Mouse (Mus musculus): ENCODE results near the gene Pan3. TPM values are rescaled to one million over a fixed set of nuclear protein-coding genes. Genes with fewer than 3 reads are reported as not detected.

Gene Pan3
- polyA plus RNA-seq, 1 experiment from 2014 or later = 84.1 TPM

GRCm38 (mm10) chr5:147459821-147460567 lies 30.0 kb downstream of the Pan3 start:
- no peak for TF ChIP-seq CTCF (IDR thresholded peaks at IDR 0.05; ENCODE audit: low read depth)
- Histone ChIP-seq H3K4me3 (ENCODE audit: low read depth, low read length) (no peak overlapping the region), H3K27ac (ENCODE audit: low read depth) (peak overlapping the region; percentile 63), H3K9ac (no peak overlapping the region), H3K27me3 (ENCODE audit: insufficient read depth, low read length) (no peaks in the 10 kb centered on the region), H3K4me1 (ENCODE audit: insufficient read depth) (no peaks in the 10 kb centered on the region), H3K36me3 (ENCODE audit: insufficient read depth) (peaks cover 18% of the 10 kb centered on the region; the same call in 1 of the 2 replicates), H3K4me2 (no peak overlapping the region), H3K9me3 (ENCODE audit: low read depth, low read length) (no peaks in the 10 kb centered on the region)
- ATAC-seq (ENCODE audit: insufficient read depth) (peak; percentile 91), DNase-seq (peak; percentile 52)
- WGBS = 46% methylated on average over 4 of the region's 4 CpGs

- Histone ChIP-seq H3K36me3 (ENCODE audit: insufficient read depth) (peaks cover 14% of the 10 kb centered on the region; the same call in 1 of the 2 replicates), H3K27me3 (ENCODE audit: insufficient read depth, low read length) (no peaks in the 10 kb centered on the region), H3K4me2 (no peak overlapping the region), H3K27ac (ENCODE audit: low read depth) (no peak overlapping the region), H3K9me3 (ENCODE audit: low read depth, low read length) (no peaks in the 10 kb centered on the region), H3K4me3 (ENCODE audit: low read depth, low read length) (no peak overlapping the region), H3K9ac (no peak overlapping the region), H3K4me1 (ENCODE audit: insufficient read depth) (no peaks in the 10 kb centered on the region)
- no peak for DNase-seq
- ATAC-seq (ENCODE audit: insufficient read depth) = no peak
- 57% methylated on average over 3 of the region's 3 CpGs for WGBS
- TF ChIP-seq CTCF (IDR thresholded peaks at IDR 0.05; ENCODE audit: low read depth) = no peak
These were observed 33.3 kb downstream of the Pan3 start for GRCm38 (mm10) chr5:147463251-147463650.

- Histone ChIP-seq H3K4me2 (no peak overlapping the region), H3K4me1 (ENCODE audit: insufficient read depth) (no peaks in the 10 kb centered on the region), H3K36me3 (ENCODE audit: insufficient read depth) (peaks cover 14% of the 10 kb centered on the region; the same call in 1 of the 2 replicates), H3K27me3 (ENCODE audit: insufficient read depth, low read length) (no peaks in the 10 kb centered on the region), H3K4me3 (ENCODE audit: low read depth, low read length) (no peak overlapping the region), H3K9ac (no peak overlapping the region), H3K9me3 (ENCODE audit: low read depth, low read length) (no peaks in the 10 kb centered on the region), H3K27ac (ENCODE audit: low read depth) (no peak overlapping the region)
- DNase-seq (no peak), ATAC-seq (ENCODE audit: insufficient read depth) (no peak)
- no peak for TF ChIP-seq CTCF (IDR thresholded peaks at IDR 0.05; ENCODE audit: low read depth)
These were observed 36.4 kb downstream of the Pan3 start for GRCm38 (mm10) chr5:147466361-147466760.

GRCm38 (mm10) chr5:147471163-147471562 lies 41.2 kb downstream of the Pan3 start:
- H3K27me3 ChIP-seq (ENCODE audit: insufficient read depth, low read length) = no peaks in the 10 kb centered on the region
- no peaks in the 10 kb centered on the region for H3K9me3 ChIP-seq (ENCODE audit: low read depth, low read length)
- DNase-seq (no peak), ATAC-seq (ENCODE audit: insufficient read depth) (no peak)
- no peaks in the 10 kb centered on the region for H3K4me1 ChIP-seq (ENCODE audit: insufficient read depth)
- no peak overlapping the region for H3K9ac ChIP-seq
- no peak for TF ChIP-seq CTCF (IDR thresholded peaks at IDR 0.05; ENCODE audit: low read depth)
- H3K36me3 ChIP-seq (ENCODE audit: insufficient read depth) = peaks cover 9% of the 10 kb centered on the region; the same call in 1 of the 2 replicates
- no peak overlapping the region for H3K4me2 ChIP-seq
- no peak overlapping the region for H3K4me3 ChIP-seq (ENCODE audit: low read depth, low read length)
- H3K27ac ChIP-seq (ENCODE audit: low read depth) = no peak overlapping the region
- WGBS = 91% methylated on average over 5 of the region's 5 CpGs

GRCm38 (mm10) chr5:147473071-147473470 lies 43.1 kb downstream of the Pan3 start:
- 86% methylated on average over 6 of the region's 6 CpGs for WGBS
- Histone ChIP-seq H3K9me3 (ENCODE audit: low read depth, low read length) (no peaks in the 10 kb centered on the region), H3K36me3 (ENCODE audit: insufficient read depth) (no peaks in the 10 kb centered on the region), H3K9ac (no peak overlapping the region), H3K4me1 (ENCODE audit: insufficient read depth) (no peaks in the 10 kb centered on the region), H3K4me2 (no peak overlapping the region), H3K4me3 (ENCODE audit: low read depth, low read length) (no peak overlapping the region), H3K27me3 (ENCODE audit: insufficient read depth, low read length) (no peaks in the 10 kb centered on the region), H3K27ac (ENCODE audit: low read depth) (no peak overlapping the region)
- DNase-seq = no peak
- no peak for ATAC-seq (ENCODE audit: insufficient read depth)
- TF ChIP-seq CTCF (IDR thresholded peaks at IDR 0.05; ENCODE audit: low read depth) = no peak

GRCm38 (mm10) chr5:147473856-147474255 lies 43.9 kb downstream of the Pan3 start:
- Histone ChIP-seq H3K9me3 (ENCODE audit: low read depth, low read length) (no peaks in the 10 kb centered on the region), H3K9ac (no peak overlapping the region), H3K4me3 (ENCODE audit: low read depth, low read length) (no peak overlapping the region), H3K4me1 (ENCODE audit: insufficient read depth) (no peaks in the 10 kb centered on the region), H3K27ac (ENCODE audit: low read depth) (no peak overlapping the region), H3K27me3 (ENCODE audit: insufficient read depth, low read length) (no peaks in the 10 kb centered on the region), H3K36me3 (ENCODE audit: insufficient read depth) (no peaks in the 10 kb centered on the region), H3K4me2 (no peak overlapping the region)
- no peak for TF ChIP-seq CTCF (IDR thresholded peaks at IDR 0.05; ENCODE audit: low read depth)
- ATAC-seq (ENCODE audit: insufficient read depth) (no peak), DNase-seq (no peak)
- WGBS = 94% methylated on average over 3 of the region's 3 CpGs

GRCm38 (mm10) chr5:147476109-147476508 lies 46.1 kb downstream of the Pan3 start:
- Histone ChIP-seq H3K9ac (no peak overlapping the region), H3K4me3 (ENCODE audit: low read depth, low read length) (no peak overlapping the region), H3K9me3 (ENCODE audit: low read depth, low read length) (no peaks in the 10 kb centered on the region), H3K27ac (ENCODE audit: low read depth) (no peak overlapping the region), H3K4me2 (no peak overlapping the region), H3K36me3 (ENCODE audit: insufficient read depth) (no peaks in the 10 kb centered on the region), H3K4me1 (ENCODE audit: insufficient read depth) (no peaks in the 10 kb centered on the region), H3K27me3 (ENCODE audit: insufficient read depth, low read length) (no peaks in the 10 kb centered on the region)
- DNase-seq = no peak
- WGBS = 87% methylated on average over 5 of the region's 5 CpGs
- ATAC-seq (ENCODE audit: insufficient read depth) = no peak
- TF ChIP-seq CTCF (IDR thresholded peaks at IDR 0.05; ENCODE audit: low read depth) = no peak
